Mouse (Mus musculus) adrenal gland (tissue): ENCODE results near the gene Palm.

Experiments
- intact Hi-C: fragments of 180-260 bp; cut with DNase I; formaldehyde crosslinking; loops from one replicate; pipeline ENCODE4 v1.15.1; 2025

Palm gene

DNA sequence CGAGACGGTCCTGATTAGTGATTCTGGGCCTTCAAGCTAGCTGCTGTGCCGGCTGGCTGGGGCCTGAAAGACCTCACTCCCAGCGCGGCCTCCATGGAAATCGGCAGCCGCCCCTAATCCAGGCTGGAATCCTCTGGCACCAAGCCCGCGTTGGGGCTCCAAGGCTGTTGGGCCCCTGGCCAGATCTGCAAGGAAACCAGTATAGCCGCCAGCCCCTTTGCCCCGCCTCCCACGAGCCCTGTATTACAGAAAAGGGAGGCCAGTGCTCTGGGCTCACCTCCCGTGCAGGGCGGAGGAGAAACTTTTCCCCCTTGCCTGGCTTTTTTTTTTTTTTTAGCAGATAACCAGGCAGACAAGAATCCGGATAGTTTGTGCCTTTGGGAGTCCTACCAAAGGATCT is 60.0 kb downstream of the Palm start:
- intact Hi-C loops = no loop called here

DNA sequence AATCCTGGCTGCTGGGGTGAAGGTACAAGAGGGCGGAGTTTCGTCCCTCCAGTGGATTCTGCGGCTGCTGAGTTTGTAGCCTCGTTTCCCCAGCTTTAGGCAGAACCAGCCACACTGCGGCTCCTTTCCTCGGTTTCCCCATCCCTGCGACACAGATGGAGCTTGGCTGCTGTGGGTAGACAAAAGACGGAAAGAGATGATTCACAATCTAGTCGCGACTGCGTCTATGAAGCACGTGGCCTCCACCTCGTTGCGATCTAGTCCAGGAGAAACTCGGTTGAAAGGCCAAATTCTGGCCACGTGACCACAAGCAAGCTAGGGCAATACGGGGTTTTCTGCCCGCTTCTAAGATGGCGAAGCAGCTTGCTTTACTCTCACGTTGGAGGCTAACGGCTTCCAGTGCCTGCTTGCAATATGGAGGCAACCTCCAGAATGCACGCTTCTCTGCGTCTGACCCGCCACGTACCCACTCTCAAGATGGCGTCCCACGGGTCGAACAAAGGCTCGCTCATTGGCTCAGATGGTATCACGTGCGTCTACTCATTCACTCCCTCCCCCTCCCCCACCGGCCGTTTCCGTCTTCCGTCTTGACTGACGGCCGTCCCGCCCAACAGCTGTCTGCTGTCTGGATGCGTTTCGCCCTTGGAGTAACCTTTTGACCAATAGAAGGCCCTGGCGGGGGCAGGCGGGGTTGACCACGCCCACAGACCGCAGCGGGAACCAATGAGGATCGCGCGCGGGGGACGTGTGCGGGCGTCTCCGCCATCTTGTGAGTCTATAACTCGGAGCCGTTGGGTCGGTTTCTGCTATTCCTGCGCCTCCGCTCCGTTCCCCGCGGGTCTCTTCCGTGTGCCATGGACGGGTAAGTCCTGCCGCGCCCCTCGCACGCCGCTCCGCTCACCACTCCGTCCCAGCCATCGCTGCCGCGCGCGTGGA is 60.8 kb downstream of the Palm start, which contains the start of gene Ptbp1:
Gene Ptbp1, plus strand, starts transcription at position 568 of the 936 bp plus-strand sequence.
- intact Hi-C loops = no loop called here

DNA sequence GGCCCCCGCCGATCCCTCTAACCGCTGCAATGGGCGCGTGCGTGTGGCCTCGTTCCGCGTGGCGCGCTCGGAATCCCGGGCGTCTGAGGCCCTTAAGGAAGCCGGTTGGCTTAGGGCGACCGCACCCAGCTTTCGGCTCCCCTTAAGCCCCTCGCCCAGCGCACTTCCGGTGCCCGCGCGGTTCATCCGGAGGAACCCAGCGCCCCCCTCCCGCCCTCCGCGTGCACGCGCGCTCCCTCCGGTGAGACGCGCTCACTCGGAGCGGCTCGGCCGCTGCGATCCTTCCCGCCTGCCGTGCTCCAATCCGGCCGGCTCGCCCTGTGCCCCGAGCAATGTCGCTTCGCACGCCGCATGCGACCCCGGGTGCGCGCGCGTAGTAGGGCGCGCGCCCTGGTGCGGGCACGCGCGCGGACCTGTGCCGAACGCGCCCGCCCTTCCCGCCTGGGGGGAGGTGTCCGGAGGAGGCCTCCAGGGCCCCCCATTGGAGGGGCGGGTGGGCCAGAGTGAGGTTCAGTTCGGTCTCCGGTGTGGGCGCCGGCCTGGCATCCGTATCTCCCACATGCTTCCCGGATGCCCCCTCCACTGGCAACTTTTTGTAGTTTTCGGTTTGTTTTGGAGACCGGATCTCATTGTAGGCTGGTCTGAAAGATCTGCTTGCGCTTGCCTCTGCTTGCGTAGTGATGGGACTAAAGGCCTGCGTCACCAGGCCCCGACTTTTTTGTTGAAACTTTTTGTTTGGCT is 61.6 kb downstream of the Palm start:
- intact Hi-C loops = no loop called here

DNA sequence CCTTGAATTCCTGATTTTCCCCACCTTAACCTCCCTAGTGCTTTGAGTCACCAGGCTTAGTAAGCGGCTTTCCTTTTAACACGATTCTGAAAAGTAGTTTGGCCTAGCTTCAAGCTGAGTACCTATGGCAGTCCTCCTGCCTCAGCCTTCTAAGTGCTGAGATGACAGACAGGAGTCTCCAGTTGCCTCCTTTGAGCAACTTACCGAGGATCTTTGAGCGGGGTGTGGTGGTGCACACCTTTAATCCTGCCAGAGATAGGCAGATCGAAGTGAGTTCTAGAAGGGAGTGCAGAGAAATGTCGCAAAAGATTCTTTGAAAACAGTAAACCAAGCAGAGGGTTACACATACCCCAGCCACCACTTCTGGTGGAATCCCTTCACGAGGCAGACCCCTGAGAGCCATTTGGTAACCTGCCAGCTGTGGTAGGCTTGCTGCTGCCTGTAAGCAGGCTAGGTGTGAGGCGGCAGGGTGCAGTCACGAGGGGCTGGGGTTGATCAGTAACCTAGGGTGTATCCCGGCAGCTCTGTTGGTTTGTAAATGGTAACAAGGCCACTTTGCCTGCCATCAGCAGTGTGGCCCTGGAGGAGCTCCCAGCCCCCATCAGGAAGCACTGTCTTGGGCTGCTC is 62.3 kb downstream of the Palm start:
- intact Hi-C loops = no loop called here

DNA sequence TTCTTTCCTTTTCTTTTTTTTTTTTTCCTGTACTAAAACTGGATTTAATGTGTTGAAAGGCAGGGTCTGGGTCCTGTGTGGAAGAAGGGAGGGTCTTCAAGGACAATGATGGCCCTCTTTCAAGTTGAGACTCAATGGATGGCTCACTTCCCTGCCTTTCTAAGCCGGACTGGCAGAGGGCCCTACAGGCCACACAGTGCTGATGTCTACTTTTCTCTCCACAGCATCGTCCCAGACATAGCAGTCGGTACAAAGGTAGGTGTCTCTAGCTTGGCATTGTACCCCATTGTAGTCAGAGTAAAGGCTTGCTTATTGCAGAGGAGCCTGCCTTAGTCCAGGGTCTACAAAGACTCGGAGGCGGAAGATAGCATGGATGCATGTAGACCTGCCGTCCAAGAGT is 62.9 kb downstream of the Palm start:
- intact Hi-C loops = no loop called here

DNA sequence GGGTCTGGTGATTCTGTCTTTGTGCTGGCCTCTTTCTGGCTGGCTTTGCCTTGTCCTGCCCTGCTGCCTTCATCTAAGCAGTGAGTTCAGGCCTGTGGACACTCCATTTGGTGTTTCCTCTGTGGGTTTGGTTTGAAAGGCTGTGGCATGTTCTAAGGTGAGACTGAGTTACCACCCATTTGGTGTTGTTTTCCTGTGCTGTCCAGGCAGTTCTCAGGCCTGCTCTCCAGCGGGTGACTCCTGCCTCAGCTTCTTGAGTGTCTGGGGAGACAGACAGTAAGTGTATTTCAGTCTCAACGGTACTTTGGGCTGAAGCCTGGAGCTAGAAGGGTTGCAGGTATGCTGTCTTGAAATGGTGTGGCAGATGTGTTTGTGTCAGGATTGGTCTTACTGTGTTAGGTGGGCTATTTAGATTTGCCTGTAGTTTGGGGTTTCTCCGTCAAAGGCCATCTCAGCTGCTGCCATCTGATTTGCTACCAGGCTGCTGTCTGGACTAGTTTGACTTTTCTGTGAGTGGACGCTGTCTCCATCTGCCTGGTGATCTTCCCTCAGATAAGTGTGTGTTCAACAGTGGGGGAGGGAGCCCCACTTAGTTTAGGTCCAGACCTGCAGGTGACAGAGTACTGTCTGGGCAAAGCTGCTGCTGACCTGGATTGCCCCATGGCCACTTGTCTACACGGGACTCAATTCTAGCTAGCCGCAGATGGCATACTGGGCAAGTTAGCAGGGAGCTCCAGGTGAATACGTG is 63.5 kb downstream of the Palm start:
- intact Hi-C loops = no loop called here

DNA sequence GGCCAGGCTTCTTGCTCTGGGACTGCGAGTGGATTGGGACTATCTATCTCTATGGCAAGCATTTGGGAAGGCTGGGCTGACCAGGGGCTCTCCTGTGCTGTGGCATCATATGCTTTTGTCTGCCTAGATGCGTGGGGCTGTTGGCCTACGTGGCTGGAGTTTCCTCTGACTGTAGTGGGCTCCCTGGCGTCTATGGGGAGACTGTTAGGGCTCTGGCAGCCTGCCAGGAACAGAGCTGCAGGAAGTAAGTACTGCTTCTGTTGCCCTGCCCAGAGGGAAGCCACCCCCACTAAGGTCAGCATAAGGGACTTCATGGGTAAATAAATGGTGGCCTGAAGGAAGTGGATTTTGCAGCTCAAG is 64.1 kb downstream of the Palm start:
- intact Hi-C loops = no loop called here

DNA sequence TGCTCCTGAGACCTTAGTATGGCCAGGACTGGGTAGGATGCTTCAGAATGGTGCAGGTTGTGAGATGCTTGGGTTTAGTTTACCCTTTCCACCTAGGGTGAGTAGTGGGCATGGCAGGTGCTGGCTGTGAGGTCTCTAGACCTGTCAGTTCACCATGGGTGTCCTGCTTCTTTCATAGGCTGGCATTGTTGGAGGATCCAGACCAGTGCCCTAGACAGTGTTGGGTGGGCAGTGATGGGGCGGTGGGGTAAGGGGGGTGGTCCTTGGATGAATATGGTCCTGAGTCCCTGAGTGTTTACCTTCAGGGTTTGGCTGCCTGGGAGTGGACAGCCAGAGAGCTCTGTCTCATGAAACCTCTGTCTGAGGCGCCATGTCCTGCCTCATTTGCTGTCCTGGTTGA is 64.5 kb downstream of the Palm start:
- intact Hi-C loops = no loop called here

DNA sequence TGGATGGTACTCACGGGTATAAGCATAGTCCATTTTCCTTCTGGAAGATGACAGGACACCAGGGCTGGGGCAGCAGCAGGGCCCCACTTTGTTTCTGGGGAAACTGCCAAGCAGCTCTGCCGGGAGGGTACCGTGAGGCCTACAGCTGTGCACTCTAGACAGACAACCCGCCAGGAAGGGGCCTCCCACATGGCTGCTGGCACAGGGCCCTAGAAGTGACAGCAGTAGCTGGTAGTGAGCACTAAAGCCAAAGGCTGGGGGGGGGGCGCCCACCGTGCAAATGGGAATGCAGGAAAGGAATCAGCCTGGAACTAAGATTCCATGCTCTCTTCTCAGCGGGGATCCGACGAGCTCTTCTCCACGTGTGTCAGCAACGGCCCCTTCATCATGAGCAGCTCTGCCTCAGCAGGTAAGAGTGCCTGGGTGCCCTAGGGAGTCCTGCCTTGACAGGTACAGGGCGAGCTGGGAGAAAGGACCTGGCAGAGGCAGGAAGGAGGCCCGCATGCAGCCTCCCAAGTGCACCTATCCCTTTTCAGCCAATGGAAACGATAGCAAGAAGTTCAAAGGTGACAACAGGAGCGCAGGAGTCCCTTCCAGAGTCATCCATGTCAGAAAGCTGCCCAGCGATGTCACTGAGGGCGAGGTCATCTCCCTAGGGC is 65.2 kb downstream of the Palm start:
- intact Hi-C loops = no loop called here

DNA sequence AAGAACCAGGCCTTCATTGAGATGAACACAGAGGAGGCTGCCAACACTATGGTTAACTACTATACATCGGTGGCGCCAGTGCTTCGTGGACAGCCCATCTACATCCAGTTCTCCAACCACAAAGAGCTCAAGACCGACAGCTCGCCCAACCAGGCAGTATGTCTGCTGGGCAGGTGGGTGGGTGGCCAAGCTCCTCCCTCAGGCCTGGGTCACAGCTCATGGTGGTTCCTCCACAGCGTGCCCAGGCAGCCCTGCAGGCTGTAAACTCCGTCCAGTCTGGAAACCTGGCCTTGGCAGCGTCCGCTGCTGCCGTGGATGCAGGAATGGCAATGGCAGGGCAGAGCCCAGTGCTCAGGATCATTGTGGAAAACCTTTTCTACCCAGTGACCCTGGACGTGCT is 65.7 kb downstream of the Palm start:
- intact Hi-C loops = no loop called here

DNA sequence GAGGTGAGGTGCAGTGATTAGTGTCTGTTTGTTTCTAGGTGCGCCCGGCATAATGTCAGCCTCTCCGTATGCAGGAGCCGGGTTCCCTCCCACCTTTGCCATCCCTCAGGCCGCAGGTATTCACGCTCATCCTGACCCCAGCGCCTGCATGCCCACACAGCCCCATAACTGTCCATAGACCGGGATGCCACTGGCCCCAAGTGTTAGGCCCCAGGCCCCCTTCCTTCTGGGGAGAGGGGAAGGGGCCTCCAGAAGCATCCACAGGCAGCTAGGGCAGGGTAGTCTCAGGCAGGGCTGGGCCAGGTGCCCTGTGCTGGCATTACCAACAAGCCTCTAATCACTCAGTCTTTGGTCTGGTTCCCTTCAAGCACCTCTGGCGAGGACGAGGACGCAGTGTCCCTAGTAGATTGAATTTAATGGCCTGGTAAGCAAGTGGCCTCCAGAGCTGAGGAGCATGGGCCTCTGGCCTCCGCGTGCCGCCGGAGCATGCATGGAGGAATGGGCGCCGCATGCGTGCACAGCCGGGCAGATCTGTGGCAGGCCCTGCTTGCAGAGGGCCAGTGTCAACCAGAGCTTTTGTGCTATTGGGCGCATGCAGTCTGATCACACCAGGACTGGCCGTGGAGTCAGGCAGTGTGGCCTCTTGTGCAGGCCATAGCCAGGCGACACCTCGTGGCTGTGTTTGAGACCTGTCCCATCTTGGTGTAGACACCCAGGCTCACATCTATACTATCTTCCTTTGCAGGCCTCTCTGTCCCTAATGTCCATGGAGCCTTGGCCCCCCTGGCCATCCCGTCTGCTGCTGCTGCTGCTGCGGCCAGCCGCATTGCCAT is 66.9 kb downstream of the Palm start:
- intact Hi-C loops = no loop called here

DNA sequence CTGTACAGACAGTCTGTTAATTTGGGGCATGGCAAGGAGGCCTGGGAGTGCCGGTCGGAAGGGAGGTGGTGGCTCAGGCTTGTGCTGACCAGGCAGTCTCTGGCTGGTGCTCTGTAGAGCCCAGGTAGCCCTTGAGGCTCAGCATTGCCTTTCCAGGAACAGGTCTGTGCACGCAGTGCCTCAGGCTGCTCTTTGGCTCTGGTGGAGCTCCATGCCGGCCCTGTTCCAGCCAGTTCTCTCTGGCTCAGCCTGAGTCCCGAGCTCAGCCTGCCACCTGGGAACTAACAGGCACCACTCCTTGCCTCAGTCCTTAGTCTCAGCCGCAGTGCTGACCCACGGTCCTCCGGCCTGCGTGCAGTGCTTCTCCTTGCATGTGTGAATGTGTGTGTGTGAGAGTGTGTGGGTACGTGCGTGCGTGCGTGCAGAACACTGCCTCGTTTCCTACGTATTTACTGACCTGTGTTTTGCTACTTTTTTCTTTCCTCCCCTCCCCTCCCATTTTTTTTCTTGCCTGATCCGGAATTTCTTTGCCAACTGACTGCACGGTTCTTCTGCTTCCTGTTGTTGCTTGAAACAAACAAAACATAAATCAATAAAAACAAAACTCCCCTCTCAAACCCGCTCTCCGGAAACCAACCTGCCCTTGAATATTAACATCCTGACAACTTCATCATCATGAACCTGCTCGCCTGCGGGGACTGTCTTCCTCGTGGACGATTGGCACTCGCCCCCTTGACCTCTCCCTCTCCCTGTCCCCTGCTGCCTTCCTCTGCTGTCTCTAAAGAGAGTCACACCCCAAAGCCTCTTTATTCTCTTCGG is 68.1 kb downstream of the Palm start:
- intact Hi-C loops = no loop called here

DNA sequence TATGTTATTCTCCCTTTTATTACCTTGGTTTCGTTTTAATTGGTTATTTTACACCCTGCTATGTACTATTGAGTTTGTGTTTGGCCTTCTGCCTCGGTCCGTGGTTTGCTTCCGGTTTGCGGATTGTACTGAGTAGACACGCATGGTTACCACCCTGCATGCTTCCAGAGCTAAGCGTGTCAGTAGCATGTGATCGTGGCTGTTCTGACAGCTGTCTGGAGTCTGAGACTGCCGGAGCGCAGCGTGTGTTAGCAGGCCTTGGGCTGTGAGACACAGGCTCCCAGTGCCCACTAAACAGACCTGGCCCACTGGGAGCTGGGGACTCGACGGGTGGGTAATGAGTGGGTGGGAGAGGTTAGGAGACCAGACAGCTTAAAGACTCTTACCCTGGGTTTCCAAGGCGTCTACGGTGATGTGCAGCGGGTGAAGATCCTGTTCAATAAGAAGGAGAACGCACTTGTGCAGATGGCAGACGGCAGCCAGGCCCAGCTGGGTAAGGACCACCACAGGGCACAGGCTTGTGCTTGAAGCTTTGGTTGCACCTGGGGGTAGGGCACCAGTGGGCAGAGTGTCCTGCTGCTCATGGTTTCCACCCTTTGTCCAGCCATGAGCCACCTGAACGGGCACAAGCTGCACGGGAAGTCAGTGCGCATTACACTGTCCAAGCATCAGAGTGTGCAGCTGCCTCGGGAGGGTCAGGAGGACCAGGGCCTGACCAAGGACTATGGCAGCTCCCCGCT is 68.8 kb downstream of the Palm start:
- intact Hi-C loops = no loop called here

DNA sequence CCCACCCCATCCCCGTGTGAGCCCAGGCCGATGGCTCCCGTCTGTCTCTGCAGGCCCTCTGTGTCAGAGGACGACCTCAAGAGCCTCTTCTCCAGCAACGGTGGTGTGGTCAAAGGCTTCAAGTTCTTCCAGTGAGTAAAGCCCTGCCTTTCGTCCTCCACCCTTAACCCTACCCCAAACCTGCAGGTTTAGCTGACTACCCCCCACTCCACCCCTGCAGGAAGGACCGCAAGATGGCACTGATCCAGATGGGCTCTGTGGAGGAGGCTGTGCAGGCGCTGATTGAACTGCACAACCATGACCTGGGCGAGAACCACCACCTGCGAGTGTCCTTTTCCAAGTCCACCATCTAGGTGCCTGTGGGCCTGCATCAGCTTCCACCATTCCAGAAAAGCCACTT is 69.6 kb downstream of the Palm start:
- intact Hi-C loops = no loop called here

DNA sequence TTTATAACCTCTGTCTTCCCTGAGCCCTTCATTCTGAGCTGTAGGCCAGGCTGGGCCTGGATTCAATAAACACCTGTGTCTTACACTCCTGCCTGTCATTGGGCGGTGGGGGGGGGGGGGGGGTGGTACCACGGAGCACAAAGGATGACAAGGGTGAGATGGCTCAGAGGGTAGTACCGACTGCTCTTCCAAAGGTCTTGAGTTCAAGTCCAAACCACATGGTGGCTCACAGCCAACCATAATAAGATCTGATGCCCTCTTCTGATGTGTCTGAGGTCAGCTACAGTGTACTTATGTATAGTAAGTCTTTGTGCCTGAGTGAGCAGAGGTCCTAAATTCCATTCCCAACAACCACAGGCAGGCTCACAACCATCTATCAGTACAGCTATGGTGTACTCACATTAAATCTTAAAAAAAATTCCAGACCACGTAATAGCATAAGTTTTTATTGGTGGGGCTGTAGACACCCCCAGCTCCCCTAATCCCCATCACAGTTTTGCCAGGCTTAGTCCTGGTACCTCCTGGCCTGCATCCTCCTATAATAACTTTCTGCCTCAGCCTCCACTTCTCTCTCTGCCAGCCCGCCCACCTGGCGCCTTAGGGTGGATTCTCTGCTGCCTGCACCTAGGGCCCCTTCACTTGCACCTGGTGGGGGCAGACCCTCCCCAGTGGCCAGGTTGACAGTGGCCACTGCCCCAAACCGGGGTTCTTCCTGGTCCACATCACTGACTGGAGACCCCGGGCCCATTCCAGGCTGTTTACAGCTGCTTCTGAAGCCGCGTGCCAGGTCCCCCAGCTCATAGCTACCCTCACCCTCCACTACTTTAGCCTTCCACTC is 71.2 kb downstream of the Palm start:
- intact Hi-C loops = loop anchor here (5.0 kb wide), 1 partner anchor 32 kb away; no protein-coding TSS in a partner anchor

DNA sequence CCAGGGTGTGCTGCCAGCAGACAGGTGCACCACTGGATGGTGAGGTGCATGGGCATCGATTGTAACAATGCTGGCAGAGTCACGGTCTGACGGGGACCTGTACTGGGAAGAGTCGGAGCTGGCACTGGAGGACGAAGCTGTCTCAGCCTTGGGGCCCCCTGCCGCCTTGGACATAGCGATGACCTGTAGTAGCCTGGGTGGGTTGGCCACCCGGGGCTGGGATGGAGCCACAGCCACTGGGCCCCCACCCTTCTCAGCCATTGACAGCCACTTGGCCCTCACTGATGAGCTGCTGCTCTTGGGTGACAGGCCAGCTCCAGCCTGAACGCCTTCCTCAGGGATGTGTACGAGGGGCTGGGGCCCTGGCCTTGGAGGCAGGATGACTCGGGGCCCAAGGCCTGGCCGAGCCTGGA is 71.8 kb downstream of the Palm start:
- intact Hi-C loops = loop anchor here (5.0 kb wide), 1 partner anchor 33 kb away; no protein-coding TSS in a partner anchor

DNA sequence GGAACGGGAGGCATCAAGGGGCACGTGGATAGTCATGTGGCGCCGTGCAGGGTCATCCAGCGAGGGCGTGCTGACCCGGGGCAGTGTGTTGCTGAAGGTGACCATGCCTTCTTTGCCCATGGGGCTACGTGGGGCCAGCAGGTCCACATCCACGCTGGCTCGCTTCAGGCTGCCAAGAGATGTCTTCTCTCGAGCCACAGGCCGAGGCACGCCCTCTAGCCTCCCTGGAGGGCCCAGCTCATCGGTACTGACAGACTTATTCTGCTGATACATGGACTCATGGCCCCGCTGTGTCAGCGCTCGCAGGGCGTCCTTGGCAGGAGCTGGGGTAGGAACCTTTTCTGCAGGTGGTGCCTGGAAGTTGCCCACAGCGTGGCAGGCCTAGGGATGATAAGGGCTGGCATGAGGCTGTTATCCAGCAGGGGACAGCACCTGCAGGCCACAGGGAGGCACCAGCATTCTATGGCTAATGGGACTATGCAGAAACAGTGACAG is 72.5 kb downstream of the Palm start:
- intact Hi-C loops = loop anchor here (5.0 kb wide), 1 partner anchor 34 kb away; no protein-coding TSS in a partner anchor
